Mouse (Mus musculus): ENCODE results near the gene Ksr1.

DNA sequence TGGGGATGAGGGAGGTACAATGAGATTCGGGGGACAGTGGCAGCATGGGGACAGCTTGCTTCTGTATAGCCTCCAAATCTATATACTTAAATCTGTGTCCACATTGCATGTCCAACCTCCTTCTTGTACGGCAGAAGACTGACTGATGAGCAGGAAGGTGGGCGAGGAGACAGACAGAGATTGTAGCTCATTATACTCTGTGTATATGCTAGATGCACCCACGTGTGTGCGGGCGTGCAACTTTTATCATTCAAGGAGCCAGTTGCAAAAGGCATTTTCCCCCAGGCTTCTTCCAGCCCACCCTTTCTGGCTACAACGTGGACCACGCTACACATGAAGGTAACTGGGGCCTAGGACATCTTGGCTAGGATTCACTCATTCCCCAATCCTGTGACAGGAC lies 74.1 kb downstream of the Ksr1 start:
- TF ChIP-seq CTCF (IDR thresholded peaks at IDR 0.05; ENCODE audit: control insufficient read depth, insufficient read depth, low read length) = no peak
- no peak for TF ChIP-seq POLR2A (IDR thresholded peaks at IDR 0.05; ENCODE audit: borderline replicate concordance, control insufficient read depth, low read depth, low read length)

Measured in bone marrow, adult 2 months (tissue).